Mouse (Mus musculus): ENCODE results near the gene Nfatc2.

Gene Nfatc2

DNA sequence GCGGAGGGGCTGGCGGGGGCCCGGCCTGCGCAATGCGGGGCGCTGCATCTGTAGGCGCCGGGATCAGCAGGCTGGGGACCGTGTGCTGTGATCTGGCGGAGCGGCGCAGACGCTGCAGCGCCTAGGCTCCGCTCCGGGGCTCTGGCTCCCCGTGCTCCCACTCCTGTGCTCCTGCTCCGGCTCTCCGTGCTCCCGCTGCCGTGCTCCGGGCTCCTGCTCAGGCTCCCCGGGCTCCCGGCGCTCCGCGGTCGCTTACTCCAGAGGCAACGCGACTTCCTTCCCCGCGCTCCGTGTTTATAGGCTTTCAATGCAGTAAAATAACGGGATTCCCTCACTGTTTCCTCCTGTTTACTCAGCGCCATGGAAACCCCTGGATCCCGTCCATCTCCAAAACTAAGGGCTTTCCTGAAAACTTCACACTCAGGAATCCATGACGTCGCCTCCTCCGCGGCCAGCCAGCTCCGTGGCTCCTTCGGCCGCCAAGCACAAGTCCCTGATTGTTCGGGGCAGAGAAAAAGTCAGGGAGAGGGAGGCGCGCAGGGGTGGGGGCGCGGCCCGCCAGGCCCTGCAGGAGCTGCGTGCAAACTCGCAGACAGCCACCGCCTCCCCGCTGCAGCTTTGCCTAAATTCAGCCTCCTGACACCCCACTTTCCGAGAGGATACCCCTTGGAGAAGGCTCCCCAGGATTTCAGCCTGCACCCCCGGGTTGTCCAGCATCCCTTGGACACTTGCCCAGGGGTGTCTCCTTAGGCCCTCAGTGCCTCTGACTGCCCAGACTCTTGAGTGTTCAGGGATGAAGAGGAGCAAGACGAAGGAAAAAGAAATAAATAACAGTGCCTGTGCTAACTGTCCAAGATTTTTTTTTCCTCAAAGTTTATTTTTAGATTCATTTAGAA is at the start of gene Nfatc2:
Nfatc2 (minus strand) TSS at position 167 of the 896 bp plus-strand sequence.
- peak; percentile 64 to 65 for DNase-seq

DNA sequence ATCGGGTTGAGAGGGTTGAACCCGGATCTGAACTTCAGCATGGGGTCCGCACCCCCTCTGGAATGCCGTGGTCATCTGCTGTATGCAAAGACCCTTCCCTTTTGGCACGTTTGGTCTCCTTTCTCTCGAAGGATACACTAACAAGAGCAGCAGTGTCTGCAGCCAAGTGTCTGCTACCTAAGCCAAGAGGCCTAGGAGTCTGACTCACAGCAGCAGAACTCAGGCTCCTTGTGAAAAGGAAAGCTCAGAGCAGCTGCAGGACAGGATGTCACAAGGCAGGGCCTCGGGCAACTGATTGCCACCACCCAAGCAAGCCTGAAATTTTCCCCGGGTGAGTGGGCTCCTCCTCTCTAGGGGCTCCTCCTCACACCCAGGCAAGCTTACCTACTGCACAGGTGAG is 46.7 kb upstream of the Nfatc2 start:
- no peak for DNase-seq

DNA sequence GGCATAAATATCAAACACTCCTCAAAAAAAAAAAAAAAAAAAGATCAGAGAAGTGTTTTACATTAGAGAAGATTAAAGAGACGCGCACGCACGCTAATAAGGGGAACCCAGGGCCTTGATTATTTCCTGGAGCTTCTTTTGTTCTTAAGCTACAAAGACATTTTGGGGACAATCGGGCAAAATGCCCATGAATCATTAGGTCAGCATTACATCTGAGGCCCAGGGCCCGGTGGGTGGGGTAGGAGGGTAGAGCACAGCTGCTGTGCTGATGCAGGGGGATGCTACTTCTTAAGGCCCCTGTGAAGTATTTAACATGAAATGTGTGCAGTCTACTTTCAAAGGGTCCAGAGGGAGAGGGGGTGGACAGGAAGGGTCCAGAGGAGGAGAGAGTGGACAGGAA is 43.4 kb upstream of the Nfatc2 start:
- DNase-seq, result no peak

DNA sequence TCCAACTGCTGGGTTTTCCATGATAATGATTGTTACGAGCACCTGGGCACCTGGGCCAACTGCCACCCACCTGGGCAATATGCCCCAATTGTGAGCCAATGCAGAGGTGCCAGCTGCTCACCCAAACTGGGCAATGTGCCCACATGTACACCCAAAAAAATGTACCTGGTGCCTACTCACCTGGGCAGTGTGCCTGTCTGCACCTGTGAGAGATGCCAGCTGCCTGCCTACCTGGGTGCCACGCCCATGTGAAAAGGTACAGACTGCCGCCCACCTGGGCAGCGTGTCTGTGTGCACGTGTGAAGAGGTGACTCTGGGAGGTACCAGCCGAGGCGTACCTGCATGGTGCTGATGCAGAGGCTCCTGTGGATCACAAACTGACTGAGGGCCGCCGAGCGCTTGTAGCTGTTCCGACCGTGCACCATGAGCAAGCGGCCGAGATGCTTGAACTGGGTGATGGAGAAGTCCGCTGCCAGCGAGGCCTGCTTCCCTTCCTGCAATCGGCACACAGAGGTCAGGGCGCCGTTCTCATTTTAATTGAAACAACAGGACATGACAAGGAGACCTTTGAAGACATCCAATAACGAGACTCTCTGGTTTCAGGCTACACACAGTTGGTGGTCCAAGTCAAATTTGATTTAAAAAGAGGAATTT is 42.2 kb upstream of the Nfatc2 start:
- DNase-seq, result no peak

DNA sequence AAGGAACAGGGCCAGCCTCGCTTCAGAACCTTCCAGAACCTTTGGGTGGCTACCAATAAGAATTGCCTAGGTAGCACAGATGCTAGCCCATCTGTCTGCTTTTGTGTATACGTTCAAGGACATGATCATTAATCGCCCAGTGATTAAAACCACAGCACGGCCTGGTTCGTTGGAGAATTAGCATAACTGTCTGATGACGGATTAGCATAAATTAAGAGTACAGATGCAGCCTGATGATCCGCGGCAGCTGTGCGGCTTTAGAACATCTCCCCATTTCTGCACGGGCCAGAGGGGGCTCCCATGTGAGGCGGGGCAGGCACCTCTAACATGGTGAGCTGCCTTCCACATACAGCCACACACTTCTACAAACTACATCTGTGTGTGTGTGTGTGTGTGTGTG is 40.7 kb upstream of the Nfatc2 start:
- DNase-seq, result no peak

DNA sequence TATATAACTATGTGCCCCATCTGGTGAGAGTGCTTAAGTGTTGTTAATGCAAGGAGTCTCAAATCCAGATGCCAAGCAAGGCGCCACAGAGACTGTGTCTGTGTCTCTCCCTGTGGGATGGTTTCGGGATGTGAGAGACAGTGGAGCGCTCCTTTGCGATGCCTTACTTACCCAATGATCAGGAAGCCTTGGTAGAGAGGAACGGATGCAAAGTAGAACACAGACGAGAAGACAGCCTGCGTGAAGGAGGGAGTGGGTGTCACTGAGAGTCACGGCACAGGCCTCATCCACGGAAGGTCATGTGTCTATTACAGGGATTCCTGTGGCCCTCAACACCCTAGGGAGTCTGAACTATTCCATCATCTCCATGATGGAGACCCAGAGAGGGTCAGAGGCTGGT is 39.0 kb upstream of the Nfatc2 start:
- no peak for DNase-seq

DNA sequence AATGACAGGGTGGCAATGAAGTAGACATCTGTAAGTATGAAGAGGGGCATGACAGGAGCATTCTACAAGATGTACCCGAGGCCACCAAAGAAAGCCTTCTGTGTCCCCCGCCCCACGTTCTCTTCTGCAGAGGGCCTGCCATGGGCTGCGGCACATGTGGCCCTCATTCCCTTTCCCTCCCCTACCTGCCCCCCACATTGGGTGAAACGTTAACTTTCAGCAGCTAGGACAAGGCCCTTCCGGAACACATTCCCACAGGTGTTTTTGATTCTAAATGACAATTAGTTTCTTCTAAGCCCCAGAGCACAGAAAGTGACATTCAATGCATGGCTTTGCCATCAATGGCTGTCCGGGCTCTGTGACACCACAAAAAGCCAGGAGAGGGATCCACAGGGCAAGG is 33.4 kb upstream of the Nfatc2 start:
- DNase-seq, result no peak

DNA sequence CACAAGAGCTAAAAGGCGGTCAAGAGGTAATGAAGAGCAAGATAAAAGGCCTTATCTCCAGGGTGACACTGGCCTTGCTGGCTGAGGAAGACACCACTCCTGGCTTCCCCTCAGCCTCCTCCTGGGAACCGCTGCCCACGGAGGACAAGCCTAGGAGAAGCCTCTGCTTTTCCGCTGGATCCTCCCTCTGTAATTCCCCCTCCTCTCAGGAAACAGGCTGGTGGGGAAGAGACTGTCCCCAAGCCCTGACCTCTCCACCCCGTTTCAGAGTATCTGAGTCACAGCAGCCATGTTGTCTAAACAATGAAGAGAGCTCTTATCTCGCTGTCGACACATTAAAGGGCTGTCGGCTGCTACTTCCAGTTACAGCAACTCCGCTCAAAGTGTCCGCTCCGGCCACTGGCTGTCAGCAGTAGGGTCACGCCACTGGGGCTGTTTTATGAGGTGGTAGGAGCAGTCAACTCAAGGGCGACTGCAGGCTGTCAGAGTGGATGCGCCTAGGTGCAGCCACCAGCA is 31.9 kb upstream of the Nfatc2 start:
- DNase-seq, result no peak

DNA sequence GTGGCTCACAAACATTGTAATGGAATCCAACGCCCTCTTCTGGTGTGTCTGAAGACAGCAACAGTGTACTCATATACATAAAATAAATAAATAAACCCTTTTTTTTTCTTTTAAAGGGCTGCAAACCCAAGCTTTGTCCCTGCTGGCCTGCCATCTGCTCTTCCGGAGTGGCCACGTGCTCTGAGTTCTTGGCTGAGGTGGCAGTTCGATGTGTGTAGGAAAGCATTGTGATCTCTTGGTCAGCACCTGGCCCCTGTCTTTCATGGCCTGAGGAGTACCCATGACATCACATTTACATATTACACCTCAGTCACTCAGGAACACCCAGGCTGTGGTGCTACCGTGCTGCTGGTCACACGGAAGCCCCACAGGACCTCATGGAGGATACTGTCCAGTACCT is 31.1 kb upstream of the Nfatc2 start:
- DNase-seq, result peak; percentile 31 to 33

DNA sequence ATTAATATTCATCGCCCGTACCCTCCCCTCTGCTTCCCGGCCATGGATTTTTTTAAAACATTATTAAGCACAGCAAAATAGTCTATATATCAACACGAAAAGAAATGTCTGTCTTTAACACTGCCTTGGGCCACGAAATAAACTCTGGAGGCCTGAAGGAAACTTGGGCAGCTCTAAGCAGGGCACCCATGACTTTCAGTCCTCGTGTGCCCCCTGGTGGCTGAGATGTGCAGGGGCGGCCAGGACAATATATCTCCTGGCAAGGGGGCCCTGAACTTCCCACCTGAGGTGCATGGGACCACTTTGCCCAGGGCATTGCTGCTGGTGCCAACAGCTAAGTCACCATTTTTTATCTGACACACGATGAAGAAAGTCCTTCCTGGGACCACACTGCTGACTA is 27.3 kb upstream of the Nfatc2 start:
- DNase-seq, result peak; percentile 88 to 93

DNA sequence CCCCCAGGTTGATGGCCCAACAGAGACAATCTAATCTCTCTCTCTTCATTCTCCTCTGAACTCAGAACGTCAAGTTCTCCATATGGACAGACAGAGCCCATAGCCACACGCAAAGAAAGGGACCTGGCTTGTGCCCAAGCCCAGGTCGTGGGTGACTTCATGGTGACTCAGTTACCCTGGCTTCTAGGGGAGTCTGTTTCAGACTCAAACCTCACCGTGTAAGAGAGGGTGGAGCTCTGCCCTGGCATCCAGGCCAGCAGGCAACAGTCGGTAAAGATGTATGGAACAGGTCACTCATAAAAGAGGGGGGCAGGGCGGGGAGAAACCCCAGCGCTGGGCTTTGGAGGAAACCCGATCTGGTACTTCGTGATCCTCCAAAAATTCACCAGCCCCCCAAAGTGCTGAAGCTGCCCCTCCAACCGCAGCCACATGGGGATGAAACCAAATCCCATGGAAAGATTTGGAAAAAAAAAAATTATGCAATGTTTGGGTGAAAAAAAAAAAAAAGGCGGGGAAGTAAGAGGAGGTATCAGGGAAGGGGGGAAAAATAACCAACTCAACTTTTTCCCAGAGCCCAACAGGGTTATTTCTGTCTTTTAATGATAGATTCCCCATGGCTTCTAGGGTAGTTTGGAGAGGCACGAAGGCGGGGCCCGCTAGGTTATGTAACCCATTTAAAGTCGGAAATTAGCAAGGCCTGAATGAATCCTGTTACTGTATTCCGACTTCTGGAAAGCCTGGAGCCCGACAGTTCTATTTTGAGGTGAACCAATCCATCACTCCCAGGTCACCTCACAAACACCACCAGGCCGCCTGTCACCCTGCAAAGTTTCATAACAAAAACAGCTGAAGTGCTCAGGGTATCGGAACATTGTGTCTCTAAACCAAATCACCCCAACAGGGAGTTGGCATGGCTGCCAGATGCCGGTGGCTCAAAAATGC is 26.6 kb upstream of the Nfatc2 start:
- peak in 1 of 2 experiments; percentile 30 for DNase-seq

DNA sequence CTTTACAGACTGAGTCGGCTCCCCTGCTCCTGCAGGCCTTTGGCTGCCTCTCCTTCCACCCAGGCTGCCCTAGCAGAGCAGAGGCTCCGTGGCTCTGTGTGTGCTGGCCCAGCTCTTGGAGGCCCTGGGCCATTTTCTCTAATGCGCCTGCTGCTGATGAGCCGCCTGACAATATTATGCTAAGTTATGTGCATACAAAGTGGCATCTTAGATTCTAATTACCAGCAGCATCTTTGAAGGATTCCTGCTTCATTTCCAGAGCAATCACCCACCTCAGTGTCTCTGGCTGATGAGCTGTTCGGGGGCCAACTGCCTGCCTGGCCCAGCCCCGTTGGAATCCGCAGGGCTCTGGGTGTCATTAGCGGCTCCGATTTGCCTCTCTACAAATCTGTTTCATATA is 24.9 kb upstream of the Nfatc2 start:
- no peak for DNase-seq

DNA sequence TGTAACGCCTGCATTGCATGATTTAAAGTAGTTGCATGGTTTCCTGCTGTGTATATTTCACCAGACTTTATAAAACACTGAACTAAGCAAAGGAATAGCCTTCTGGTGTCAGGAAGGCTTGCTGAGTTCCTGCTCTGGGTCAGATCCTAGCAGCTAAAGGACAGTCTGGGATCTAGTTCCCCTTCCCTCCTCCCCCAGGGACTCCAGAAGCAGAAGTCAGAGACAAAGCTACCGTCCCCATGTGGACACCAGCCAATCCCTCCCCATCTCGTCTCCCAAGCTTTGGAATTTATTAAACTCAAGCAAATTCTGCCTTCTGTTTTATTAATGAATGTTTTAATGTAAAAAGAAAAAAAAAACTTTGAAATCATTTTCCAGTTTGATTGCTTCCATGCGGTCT is 23.6 kb upstream of the Nfatc2 start:
- no peak for DNase-seq

DNA sequence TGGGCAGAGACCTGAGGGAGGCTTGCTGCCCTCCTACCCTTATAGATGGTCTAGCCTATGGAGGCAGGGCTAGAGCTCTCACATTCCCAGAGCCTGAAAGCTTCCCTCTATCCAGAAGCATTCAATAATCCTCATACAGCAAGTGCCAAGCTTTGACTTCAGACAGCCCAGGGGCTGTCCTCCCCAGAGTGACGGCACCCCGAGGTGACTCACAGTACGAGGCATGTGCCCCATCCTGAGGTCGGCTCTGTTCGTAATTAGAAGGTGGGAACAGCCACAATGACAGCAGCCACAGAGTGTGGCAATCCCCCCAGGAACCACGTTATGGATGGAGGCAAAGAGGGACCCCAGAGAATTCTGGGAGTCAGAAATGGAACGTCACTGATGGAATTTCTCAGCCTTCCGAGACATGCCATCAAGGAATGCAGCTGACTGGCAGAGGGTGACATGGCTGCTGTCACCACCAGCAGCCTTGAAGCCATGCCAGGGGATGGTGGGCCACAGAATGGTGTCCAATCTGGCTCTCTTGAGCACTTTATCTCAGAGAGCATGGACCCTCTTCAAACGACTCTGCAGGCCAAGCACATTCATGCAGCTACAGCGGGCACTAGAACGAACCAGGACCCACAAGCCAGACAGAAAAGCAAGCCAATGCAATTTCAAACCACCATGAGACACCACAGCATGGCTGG is 19.8 kb upstream of the Nfatc2 start:
- DNase-seq, result peak in 1 of 2 experiments; percentile 53

DNA sequence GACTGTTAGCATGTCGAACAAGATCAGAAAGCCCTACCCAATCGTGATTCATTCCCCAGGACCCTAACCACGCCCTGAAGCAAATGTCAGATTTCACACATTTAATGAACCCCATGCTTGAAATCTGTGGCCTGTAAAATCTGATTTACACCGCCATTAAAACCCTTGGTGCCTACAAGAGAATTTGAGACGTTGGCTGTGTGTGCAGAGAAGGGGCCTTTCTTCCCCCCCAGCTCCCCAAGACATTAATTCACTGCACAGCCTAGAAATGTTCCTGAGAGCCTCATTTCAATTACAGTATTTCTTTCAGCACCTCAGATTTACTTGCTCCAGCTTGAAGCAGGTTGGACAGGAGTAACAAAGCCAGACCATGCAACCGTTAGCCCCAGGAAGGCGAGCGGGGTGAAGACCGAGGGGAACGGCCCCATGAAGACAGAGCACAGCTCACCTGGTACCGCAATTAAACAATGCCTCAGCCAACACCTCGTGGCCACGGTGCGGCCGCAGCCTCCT is 16.8 kb upstream of the Nfatc2 start:
- DNase-seq, result no peak

DNA sequence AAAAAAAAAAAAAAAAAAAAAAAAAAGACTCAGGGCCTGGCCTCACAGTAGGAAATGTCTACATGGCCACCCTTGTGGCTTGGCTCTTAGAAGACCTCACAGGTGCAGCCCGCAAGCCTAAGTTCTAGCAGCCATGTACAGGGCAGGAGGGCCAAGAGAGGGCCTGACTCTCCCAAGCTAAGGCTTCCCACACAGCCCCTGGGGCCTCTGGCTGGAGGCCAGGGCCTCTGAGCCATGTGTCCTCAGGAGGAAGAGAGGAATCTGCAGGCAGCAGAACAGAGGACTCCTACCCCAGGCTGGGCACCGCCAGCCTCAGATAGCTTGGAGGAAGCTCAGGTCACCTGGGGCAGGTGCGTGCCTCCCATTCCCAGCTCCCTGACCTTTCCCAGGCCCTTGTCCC is 13.7 kb upstream of the Nfatc2 start:
- peak; percentile 51 to 52 for DNase-seq

DNA sequence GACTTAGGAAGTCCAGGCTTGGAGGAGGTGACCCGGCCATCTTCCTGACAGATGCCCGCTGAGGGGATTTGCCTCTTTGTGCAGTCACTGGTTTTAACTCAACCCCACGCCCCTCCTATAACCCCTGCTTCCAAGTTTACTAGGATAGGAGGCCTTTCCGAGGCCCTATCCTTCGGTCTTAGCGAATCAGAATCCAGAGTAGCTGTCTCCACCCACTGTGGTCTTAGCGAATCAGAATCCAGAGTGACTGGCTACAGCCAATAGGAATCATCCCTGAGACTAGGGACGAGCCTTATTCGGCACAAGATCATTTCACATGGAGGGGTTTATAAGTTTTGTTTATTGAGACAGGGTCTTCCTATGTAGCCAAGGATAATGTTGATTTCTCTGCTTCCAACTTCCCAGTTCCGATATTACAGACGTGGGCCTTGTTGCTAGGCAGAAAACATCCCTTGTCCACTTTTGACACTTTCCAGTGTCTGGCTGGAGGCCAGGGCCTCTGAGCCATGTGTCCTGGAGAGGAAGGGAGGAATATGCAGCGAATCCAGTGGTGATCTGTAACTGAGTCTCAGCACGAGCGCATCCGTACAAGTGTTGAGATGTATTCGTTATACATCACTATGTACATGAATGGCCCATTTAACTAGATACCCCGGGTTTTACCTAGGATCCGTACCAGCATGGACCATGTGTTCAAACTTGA is 12.9 kb upstream of the Nfatc2 start:
- DNase-seq, result peak; percentile 34 to 37

DNA sequence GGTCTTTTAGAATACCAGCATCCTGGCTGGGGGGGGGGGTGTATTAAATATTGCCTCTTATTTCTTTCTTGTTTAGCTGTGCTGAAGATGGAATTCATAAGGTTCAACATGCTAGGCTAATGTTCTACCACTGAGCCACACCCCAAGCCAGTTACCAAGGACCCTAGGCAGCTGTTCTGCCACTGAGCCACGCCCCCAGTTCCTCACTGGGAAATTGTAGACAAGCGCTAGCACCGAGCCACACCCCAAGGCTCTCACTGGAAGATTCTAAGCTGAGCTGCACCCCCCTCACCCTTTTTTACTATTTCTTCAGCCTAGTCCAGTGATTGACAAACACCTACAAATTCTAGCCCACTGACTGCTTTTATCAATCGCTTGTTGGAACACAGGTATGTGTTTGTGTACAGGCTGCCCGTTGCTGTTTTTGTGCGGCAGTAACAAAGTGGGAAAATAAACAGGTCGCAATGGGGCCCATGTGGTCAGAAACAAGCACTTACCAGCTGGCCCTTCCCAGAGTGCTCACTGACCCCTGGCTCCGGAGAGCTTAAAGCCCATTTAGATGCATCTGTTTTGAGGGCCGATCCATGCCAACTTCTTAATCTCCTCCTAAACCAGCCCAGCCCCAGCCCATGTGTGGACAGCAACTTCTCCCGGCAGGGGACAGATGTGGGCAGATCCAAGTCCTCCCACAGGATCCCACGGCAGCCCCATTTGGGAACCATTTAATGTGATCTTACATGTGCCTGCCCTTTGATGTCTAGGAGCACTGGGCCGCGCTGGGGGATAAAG is 11.8 kb upstream of the Nfatc2 start:
- no peak for DNase-seq

DNA sequence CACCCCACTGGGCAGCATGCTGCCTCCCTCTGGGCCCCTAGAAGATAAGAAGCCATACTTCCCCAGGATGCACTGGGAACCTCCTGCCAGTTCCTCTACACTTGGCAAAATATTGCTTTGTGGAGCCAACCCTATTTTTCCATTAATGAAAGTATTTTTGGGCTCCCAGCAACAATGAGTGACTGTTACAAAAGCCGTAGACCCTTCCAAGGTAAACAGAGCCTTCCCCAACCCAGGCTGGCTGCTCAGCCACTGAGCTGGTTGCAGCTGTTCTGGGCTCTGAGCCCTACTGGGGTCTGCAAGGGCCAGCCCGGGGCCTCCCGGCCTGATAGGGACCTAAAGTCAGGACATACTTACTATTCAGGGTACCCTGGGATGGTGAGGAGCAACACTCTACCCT is 9.5 kb upstream of the Nfatc2 start:
- DNase-seq, result no peak

DNA sequence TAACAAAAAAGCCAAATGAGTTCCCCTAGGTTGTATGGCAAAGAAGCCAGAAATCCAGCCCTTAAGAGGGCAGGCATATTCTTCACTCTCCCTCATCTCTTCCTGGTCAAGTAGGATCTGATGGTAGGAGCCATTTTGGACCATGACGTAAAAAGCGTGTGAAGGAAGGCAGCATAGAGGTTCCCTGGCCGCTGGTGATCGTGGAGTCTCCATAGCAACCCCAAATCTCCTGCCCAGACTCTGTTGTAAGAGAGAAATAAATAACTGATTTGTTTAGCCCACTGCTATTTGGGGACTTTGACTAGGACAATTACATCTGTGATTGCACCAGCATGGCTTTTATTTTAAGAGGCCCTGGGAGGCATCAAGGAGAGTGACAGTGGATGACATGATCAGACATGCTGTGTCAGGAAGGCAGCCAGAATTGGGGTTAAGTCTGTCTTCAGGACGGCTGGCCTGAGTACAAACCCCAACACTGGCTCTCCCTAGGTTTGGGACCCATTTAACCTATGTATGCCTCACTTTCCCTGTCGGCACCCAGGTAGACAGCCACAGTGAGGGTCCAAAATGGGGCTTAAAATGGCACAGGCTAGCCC is 8.3 kb upstream of the Nfatc2 start:
- no peak for DNase-seq
